Mouse (Mus musculus) ES-E14 (cell line): ENCODE measurements around the gene Cbl. TPM values are rescaled to one million over a fixed set of nuclear protein-coding genes. Genes with fewer than 3 reads are reported as not detected.

Experiments
- DNase-seq: peaks from one replicate; pipeline ENCODE4 v3.0.0-alpha.2; 2013; ENCODE audit warnings: low read depth, low spot score
- H3K27ac ChIP-seq: 2 replicates; pipeline ENCODE4 v1.5.1; 2012; ENCODE audit warnings: low read depth, mild to moderate bottlenecking, low read length, moderate library complexity, mixed read lengths; ENCODE audit not compliant: poor library complexity, insufficient read depth, severe bottlenecking
- H3K36me3 ChIP-seq: 2 replicates; pipeline ENCODE4 v1.6.1; 2012; ENCODE audit warnings: mild to moderate bottlenecking, low read length, moderate library complexity, mixed read lengths; ENCODE audit not compliant: control insufficient read depth, poor library complexity, insufficient read depth, severe bottlenecking
- H3K4me1 ChIP-seq, 2 experiments: fragments of 150-350 bp in 1 of 2; sonication (generic) in 1 of 2; 2 replicates each; pipeline ENCODE4 v1.6.1; 2012; ENCODE audit warnings: low read length in 2 of 2, mild to moderate bottlenecking in 1 of 2, mixed read lengths in 1 of 2; ENCODE audit not compliant: control insufficient read depth in 2 of 2, insufficient read depth in 2 of 2, poor library complexity in 1 of 2
- H3K4me3 ChIP-seq, 2 experiments: fragments of 150-350 bp in 1 of 2; sonication (generic) in 1 of 2; 2 replicates each; pipeline ENCODE4 v1.5.1; 2012; ENCODE audit warnings: low read length in 2 of 2, low read depth in 1 of 2, mild to moderate bottlenecking in 1 of 2, mixed read lengths in 1 of 2; ENCODE audit not compliant: insufficient read depth in 1 of 2, poor library complexity in 1 of 2, severe bottlenecking in 1 of 2
- H3K9ac ChIP-seq: 2 replicates; pipeline ENCODE4 v1.6.1; 2012; ENCODE audit warnings: low read depth, mild to moderate bottlenecking, low read length, mixed read lengths; ENCODE audit not compliant: poor library complexity, insufficient read depth, severe bottlenecking
- H3K9me3 ChIP-seq: fragments of 150-350 bp; sonication (generic); 2 replicates; pipeline ENCODE4 v1.6.1; 2012; ENCODE audit warnings: low read depth, mild to moderate bottlenecking, low read length; ENCODE audit not compliant: control insufficient read depth, insufficient read depth
- CHD2 ChIP-seq: IDR thresholded peaks from 2 replicates; pipeline ENCODE4 v1.6.1; 2014; ENCODE audit warnings: mild to moderate bottlenecking, low read depth, low read length, inconsistent platforms
- HCFC1 ChIP-seq: IDR thresholded peaks from 2 replicates; pipeline ENCODE4 v1.6.1; 2012; ENCODE audit warnings: low read length, inconsistent platforms, borderline replicate concordance; ENCODE audit not compliant: insufficient read depth
- MAFK ChIP-seq: IDR thresholded peaks from 2 replicates; pipeline ENCODE4 v1.6.1; 2014; ENCODE audit warnings: mild to moderate bottlenecking, low read depth, low read length, inconsistent platforms; ENCODE audit not compliant: insufficient read depth
- ZC3H11A ChIP-seq: IDR thresholded peaks from 2 replicates; pipeline ENCODE4 v1.6.1; 2012; ENCODE audit warnings: low read depth, mild to moderate bottlenecking, inconsistent platforms, low read length, borderline replicate concordance
- ZNF384 ChIP-seq: IDR thresholded peaks from 2 replicates; pipeline ENCODE4 v1.6.1; 2012; ENCODE audit warnings: low read depth, low read length, inconsistent platforms
- in situ Hi-C, 2 experiments: fragments of 600-800 bp; cut with MboI; formaldehyde crosslinking; loops; one replicate each; pipeline ENCODE4 v1.15.1; 2025; ENCODE audit warnings: low sequenced_read_pairs in 2 of 2, inconsistent platforms in 1 of 2; ENCODE audit not compliant: unreplicated experiment in 2 of 2
- total RNA-seq: library from RNA; depleted of rRNA; stranded (reverse); fragments of 300-350 nt; gene quantifications from 2 replicates; pipeline ENCODE4 v1.2.3, GENCODE M21; 2012

Cbl gene
- total RNA-seq, 1 experiment, result 17.3 TPM

DNA sequence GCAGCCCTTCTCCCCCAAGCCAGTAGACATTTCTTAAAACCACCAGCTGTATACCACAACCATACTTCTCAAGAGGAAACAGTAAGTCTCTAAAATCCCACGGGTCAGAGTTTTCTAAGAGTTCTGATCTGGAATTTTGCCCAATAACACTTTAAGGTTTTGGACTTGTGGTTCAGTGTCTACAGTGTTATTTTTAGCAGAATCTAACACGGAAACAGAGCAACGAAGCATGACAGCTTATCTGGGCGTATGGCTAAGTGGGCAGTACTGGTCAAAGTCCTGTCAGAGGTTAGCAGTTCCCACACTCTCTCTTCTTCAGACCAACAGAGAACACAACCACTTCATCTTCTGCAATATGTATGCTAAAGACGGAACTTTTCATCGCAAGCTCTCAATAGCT lies 58.3 kb downstream of the Cbl start:
- H3K36me3 ChIP-seq, result peaks cover 15% of the 10 kb centered on the region
- TF ChIP-seq ZNF384 (no peak), HCFC1 (no peak), ZC3H11A (no peak), MAFK (no peak), CHD2 (no peak)

DNA sequence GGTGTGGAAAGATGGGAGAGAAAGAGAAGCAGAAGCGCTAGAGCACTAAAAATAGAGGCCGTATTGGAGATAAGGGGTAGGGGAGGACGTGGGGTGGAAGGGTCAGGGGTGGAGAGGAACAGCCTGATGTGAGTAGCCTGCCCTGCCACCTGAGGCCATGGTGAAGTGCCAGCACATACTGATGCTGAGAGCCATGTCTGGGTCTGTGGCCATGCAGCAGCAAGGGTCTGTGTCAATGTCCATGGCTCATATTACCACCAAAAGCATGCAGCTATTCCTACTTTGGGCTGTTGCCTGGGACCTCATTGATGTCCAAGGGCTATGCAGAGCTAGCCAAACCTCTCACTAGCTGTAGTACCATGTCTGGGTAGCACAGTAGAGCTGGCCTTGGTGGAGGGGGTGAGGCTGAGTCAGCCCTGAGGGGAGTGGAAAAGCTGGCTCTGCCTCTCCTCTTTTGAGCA lies 63.1 kb downstream of the Cbl start:
- H3K4me3 ChIP-seq, result no peak overlapping the region
- TF ChIP-seq ZC3H11A, result no peak
- TF ChIP-seq MAFK, result no peak
- TF ChIP-seq CHD2, result no peak
- TF ChIP-seq ZNF384, result no peak
- no peak for TF ChIP-seq HCFC1
- no peak overlapping the region for H3K27ac ChIP-seq
- in situ Hi-C loops, result no loop called here
- H3K9ac ChIP-seq, result no peak overlapping the region
- H3K9me3 ChIP-seq, result no peaks in the 10 kb centered on the region
- H3K36me3 ChIP-seq, result peaks cover 17% of the 10 kb centered on the region
- no peak for DNase-seq
- H3K4me1 ChIP-seq, result peaks cover 0 to 2% of the 10 kb centered on the region in 2 experiments; a peak in 1 of 4 replicates

More for the DNA sequence above, 58.3 kb downstream of the Cbl start:
- no peak overlapping the region for H3K4me3 ChIP-seq
- DNase-seq, result no peak
- H3K4me1 ChIP-seq, result peaks cover 0 to 2% of the 10 kb centered on the region in 2 experiments; a peak in 1 of 4 replicates
- in situ Hi-C loops, result no loop called here
- H3K27ac ChIP-seq, result no peak overlapping the region
- H3K9me3 ChIP-seq, result no peaks in the 10 kb centered on the region
- no peak overlapping the region for H3K9ac ChIP-seq

DNA sequence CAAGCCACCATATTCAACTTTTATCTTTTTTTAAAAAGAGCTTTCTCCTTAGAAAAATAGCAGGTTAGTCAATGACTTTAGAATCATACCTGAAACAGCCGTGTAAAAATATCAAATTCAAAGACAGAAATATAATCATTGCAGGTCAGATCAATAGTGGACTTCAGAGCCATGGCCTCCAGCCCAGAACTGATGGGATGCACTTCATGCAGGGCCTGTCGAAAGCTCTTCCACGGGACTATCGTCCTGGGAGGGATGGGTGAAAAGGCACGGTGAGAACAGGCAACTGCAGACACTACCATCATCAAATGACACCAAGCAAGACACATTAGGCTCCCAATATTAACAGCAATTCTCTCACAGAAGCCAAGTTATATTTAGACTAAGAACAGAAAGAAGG lies 64.9 kb downstream of the Cbl start:
- Histone ChIP-seq H3K27ac (no peak overlapping the region), H3K9me3 (no peaks in the 10 kb centered on the region), H3K4me3 (no peak overlapping the region), H3K4me1 (peaks cover 0 to 2% of the 10 kb centered on the region in 2 experiments; a peak in 1 of 4 replicates), H3K36me3 (peaks cover 23% of the 10 kb centered on the region), H3K9ac (no peak overlapping the region)
- TF ChIP-seq ZC3H11A (no peak), ZNF384 (no peak), HCFC1 (no peak)
- in situ Hi-C loops, result no loop called here
- DNase-seq, result no peak

DNA sequence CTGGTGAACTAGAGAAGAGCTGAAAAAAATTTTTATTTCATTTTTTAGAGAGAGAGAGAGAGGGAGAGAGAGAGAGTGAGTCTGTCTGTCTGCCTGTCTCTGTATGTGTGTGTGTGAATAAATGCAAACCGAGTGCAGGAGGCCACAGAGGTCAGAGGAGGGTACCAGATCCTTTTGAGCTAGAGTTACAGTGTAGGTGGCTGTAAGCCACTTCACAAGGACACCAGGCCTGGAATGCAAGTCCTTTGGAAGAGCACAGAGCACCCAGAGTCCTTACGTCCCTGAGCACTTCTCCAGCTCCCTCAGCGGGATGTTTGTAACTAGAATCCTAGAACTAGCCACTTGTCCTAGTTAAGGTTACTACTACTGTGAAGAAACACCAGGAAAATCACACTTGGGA lies 74.0 kb downstream of the Cbl start:
- in situ Hi-C loops, result no loop called here
- no peak for TF ChIP-seq MAFK
- TF ChIP-seq CHD2, result no peak
- TF ChIP-seq HCFC1, result no peak
- no peak for TF ChIP-seq ZNF384
- no peak for TF ChIP-seq ZC3H11A
- no peak for DNase-seq
- Histone ChIP-seq H3K4me3 (no peak overlapping the region), H3K27ac (no peak overlapping the region), H3K9me3 (no peaks in the 10 kb centered on the region), H3K9ac (no peak overlapping the region), H3K4me1 (peaks cover 0 to 2% of the 10 kb centered on the region in 2 experiments; a peak in 1 of 4 replicates), H3K36me3 (peaks cover 24% of the 10 kb centered on the region)

DNA sequence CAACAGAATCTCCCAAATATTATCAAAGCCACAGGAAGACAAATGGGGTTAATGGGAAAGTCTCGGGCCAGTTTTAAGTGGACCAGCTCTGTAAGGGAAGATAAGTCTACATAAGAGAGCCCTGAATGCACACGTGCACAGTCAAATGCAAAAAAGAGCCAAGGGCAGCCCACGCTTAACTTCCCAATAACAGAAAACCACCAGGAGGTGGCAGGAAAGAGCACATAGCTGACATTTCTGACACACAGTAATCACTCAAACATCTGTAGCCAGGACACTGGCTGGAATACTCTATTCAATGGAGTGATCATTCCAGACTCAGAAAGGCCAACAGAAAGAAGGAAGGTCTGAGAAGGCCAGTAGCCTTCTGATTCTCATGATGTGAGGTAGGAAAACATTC lies 86.6 kb downstream of the Cbl start:
- no peak for DNase-seq
- Histone ChIP-seq H3K27ac (no peak overlapping the region), H3K9ac (no peak overlapping the region), H3K4me1 (peaks cover 5 to 7% of the 10 kb centered on the region in 2 experiments; a peak in 3 of 4 replicates), H3K9me3 (no peaks in the 10 kb centered on the region), H3K4me3 (no peak overlapping the region), H3K36me3 (peaks cover 11% of the 10 kb centered on the region)
- TF ChIP-seq CHD2 (no peak), MAFK (no peak), ZC3H11A (no peak)
- in situ Hi-C loops, result no loop called here
